Mouse (Mus musculus) spleen, adult 2 months (tissue): ENCODE measurements around the gene Yeats2.

Source experiments
- CTCF ChIP-seq: fragments of 200-500 bp; IDR thresholded peaks from 2 replicates; pipeline ENCODE4 v1.5.1; 2011; ENCODE audit warnings: mild to moderate bottlenecking, inconsistent platforms; ENCODE audit not compliant: insufficient read depth, insufficient read length, insufficient replicate concordance; ENCODE audit errors: extremely low read depth
- POLR2A ChIP-seq: fragments of 200-500 bp; IDR thresholded peaks from 2 replicates; pipeline ENCODE4 v1.6.1; 2011; ENCODE audit warnings: low read depth, low read length, inconsistent platforms

GRCm38 (mm10) chr16:20234406-20234805, 93.5 kb downstream of the Yeats2 start:
- TF ChIP-seq CTCF (no peak), POLR2A (no peak)
